Mouse (Mus musculus): ENCODE results near the gene Cbln3.

The Cbln3 gene

DNA sequence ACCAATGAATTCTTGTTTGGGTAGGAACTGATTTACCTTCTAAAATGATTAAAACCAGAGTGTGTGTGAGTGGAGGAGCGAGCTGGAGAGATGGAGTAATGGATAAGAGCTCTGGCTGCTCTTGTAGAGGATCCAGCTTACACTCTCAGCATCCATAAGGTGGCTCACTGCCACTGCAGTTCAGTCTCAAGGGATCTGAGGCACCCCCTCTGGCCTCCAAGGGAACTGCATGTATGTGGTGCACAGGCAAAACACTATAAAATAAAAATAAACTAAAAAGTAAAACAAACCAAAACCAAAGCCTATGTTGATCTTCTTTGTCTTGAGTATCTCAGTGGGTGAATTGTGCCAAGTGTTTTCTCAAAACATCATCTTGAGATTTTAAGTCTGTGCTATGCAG lies 4.6 kb downstream of the Cbln3 start:
- DNase-seq (ENCODE audit: low spot score): peak; percentile 81

GRCm38 (mm10) chr14:55878316-55878940 lies 5.8 kb downstream of the Cbln3 start:
- DNase-seq (ENCODE audit: low spot score): peak; percentile 40

GRCm38 (mm10) chr14:55877469-55878315 lies 6.5 kb downstream of the Cbln3 start:
- peak; percentile 55 for DNase-seq (ENCODE audit: low spot score)

GRCm38 (mm10) chr14:55873714-55874683 lies 10.2 kb downstream of the Cbln3 start:
- peak; percentile 90 for DNase-seq (ENCODE audit: low spot score)

- DNase-seq (ENCODE audit: low spot score): no peak
Measured at GRCm38 (mm10) chr14:55873242-55873713, 10.9 kb downstream of the Cbln3 start.

- DNase-seq (ENCODE audit: low spot score): no peak
Measured at GRCm38 (mm10) chr14:55872551-55872950, 11.6 kb downstream of the Cbln3 start.

DNA sequence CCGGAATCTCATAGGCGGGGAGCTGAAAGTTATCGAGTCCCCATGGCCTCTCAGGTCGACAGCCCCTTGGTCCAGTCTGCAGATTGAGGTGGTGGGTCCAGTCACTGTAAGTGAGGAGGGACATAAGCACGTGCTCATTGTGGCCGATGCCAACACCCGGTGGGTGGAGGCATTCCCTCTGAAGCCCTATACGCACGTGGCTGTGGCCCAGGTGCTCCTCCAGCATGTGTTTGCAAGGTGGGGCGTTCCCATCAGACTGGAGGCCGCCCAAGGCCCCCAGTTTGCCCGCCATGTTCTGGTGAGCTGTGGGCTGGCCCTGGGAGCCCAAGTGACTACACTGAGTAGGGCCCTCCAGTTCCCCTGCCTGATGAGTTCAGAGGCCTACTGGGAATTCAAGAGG lies 12.2 kb downstream of the Cbln3 start:
- no peak for DNase-seq (ENCODE audit: low spot score)

GRCm38 (mm10) chr14:55869538-55869937 lies 14.7 kb downstream of the Cbln3 start:
- no peak for DNase-seq (ENCODE audit: low spot score)

GRCm38 (mm10) chr14:55868230-55869026 lies 15.8 kb downstream of the Cbln3 start:
- DNase-seq (ENCODE audit: low spot score): no peak

DNA sequence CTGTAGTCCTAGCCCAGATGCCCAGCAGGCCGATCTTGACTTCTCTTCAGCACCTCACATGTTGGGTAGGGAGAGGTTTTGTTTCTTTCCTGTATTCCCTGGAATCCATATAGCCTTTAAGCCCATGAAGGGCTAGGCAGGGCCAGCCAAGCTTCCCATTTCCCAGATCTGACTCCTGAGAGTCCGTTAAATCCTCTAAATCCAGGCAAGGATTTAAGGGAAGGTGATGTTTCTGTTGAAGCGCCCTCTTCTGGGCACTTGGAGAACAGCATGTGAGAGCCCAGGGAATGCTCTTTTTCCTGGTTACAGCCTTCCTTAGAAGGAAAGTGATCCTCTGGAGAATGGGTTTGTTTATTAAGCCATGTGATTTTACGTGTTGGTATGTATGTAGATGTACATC lies 17.2 kb downstream of the Cbln3 start:
- DNase-seq (ENCODE audit: low spot score): peak; percentile 88

GRCm38 (mm10) chr14:55863773-55864172 lies 20.4 kb downstream of the Cbln3 start:
- DNase-seq (ENCODE audit: low spot score): peak; percentile 89

- DNase-seq (ENCODE audit: low spot score): no peak
Measured at GRCm38 (mm10) chr14:55862970-55863369, 21.2 kb downstream of the Cbln3 start.

- DNase-seq (ENCODE audit: low spot score): no peak
Measured at GRCm38 (mm10) chr14:55862186-55862585, 22.0 kb downstream of the Cbln3 start.

DNA sequence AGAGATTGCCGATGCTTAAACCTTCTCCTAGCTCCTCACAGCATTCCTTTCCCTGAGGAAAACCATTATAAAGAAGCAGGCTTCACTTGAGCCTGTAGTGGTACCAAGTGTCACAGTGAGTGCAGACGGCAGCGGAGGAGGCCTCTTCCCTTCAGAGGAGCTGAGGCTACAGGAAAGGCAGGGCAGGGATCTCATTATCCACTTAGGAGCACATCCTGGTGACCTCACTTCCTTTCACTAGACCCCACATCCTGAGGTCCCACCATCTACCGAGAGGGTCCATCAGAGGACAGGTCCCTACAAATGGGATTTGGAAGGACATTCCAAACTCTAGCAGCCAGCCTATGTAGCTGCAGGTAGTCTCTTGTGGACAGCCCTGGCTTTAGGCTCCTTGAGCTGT lies 26.6 kb downstream of the Cbln3 start:
- DNase-seq (ENCODE audit: low spot score): no peak

DNA sequence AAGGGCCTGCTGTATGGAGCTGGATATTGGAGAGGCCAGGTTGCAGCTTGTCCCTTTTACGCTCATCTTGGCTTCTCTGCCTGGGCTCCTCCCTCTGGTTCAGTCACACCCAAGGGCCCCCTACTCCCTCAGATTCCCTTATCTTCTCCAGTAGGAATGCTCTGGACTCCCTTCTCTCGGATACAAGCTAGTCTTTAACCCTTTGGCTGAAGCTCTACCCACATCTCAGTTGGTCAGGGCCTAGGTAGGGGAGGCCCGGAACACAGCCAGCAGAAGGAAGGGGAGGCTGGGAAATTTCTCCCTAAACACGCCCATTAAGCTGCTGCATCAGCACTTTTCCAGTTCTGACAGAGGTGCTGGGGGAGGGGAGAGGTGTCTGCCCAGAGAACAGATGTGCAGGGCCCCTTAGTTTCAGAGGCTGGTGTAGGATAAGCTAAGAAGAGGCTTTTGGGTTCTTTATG lies 29.1 kb downstream of the Cbln3 start:
- DNase-seq (ENCODE audit: low spot score): peak; percentile 85

GRCm38 (mm10) chr14:55854406-55855100 lies 29.6 kb downstream of the Cbln3 start:
- DNase-seq (ENCODE audit: low spot score): peak; percentile 52

DNA sequence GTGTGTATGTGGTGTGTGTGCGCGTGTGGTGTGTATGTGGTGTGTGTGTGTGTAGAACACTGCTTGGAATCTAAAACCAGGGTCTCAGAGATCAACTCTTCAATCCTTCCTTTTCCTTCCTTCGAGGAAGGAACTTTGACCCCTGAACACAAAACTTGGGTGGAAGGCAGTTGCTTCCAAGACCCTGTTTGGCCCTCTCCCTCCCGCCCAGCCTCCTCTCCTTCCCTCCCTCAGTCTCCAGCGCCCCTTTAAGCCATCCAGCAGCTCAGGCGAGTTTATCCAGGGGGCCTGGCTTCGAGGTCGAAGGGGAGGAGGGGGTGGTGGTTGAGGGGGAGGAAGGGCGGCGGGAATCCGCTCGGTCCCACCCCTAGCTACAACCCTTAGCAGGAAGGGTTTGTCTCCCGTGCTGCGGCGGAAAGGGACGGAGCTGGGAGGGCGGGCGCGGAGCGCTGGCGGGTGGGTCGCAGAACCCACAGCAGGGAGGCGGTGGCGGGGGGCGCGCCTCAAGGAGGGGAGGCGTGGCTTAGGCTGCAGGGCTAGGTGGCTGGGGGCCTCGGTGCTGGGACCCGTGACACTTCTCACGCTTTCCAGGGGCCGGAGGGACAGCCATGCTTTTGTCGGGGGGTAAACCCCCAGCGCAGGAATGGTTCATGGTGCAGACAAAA lies 30.4 kb downstream of the Cbln3 start, which contains the start of gene Nynrin:
TSS of gene Nynrin (plus strand) at position 390 of the 665 bp plus-strand sequence.
- DNase-seq (ENCODE audit: low spot score): peak; percentile 88

GRCm38 (mm10) chr14:55852646-55853551 lies 31.3 kb downstream of the Cbln3 start:
- peak; percentile 86 for DNase-seq (ENCODE audit: low spot score)

DNA sequence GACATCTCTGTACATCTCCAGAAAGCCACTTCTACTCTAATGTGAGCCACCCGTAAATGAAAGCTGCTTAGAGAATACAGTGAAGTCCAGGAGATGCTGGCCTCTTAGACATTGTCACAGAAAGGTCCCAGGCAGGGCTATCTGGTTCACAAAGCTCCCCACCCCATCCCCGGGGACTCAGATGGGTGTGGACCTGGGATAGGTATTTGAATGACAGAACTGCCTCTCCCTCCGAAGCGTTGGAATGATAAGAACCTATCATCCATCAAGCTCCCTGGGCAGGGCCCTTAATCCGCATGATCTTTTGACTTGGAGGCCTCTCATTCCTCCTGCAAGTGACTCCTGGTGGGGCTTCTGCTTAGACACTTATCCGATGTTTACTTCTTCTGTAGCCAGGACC lies 33.3 kb downstream of the Cbln3 start:
- no peak for DNase-seq (ENCODE audit: low spot score)
